Mouse (Mus musculus) CH12.LX (cell line): ENCODE measurements around the gene Phb2.
A peak's percentile ranks its signal among the peaks of the same experiment; 100 is the strongest.

Experiments used
- E2F4 ChIP-seq: IDR thresholded peaks from 2 replicates; pipeline ENCODE4 v1.6.1; 2011; ENCODE audit warnings: low read depth, low read length, improper control_type of control experiment; ENCODE audit not compliant: insufficient replicate concordance
- EP300 ChIP-seq: IDR thresholded peaks from 2 replicates; pipeline ENCODE4 v1.6.1; 2011; ENCODE audit warnings: low read length, improper control_type of control experiment
- GABPA ChIP-seq: IDR thresholded peaks from 2 replicates; pipeline ENCODE4 v1.6.1; 2012; ENCODE audit warnings: low read depth, low read length, improper control_type of control experiment, inconsistent platforms; ENCODE audit not compliant: insufficient replicate concordance
- POLR2A ChIP-seq: IDR thresholded peaks from 2 replicates; pipeline ENCODE4 v1.6.1; 2011; ENCODE audit warnings: low read depth, mild to moderate bottlenecking, improper control_type of control experiment, low read length
- RCOR1 ChIP-seq: conservative IDR thresholded peaks from 2 replicates; pipeline ENCODE4 v1.6.1; 2012; ENCODE audit warnings: low read depth, mild to moderate bottlenecking, inconsistent platforms, low read length, improper control_type of control experiment

GRCm38 (mm10) chr6:124755831-124756595 is 43.9 kb downstream of the Phb2 start, which contains the start of the genes Gm45234 and Atn1:
- TF ChIP-seq POLR2A (peak; percentile 25; the same call in 1 of the 2 replicates), RCOR1 (no peak), E2F4 (no peak), GABPA (no peak), EP300 (no peak)
